Mouse (Mus musculus) lung, adult 18-20 months (tissue): ENCODE data around the gene Chmp6.

Source experiments
- DNase-seq, 2 experiments: peaks; one replicate each; pipeline ENCODE4 v3.0.0; 2022; ENCODE audit warnings: mixed read lengths in 2 of 2

The Chmp6 gene

DNA sequence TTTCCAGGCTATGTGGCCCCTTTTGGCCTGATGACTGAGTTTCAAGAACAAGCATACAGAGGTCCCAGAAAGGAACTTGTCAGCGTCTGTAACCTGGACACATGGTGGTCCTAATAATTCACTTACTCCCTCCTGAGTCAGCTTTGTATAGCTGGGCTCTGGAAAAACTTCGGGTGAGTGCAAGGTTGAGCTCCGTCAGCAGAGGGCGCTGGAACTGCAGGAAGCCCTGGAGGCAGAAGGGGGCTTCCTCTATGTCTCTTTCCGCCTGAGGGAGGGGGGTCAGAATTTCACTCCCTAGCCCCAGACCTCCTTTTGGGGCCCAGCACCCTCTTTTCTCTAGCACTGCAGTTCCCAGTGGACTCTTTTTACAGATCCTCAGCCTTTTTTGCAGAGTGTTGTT is 3.8 kb upstream of the Chmp6 start:
- peak; percentile 56 to 58 for DNase-seq

DNA sequence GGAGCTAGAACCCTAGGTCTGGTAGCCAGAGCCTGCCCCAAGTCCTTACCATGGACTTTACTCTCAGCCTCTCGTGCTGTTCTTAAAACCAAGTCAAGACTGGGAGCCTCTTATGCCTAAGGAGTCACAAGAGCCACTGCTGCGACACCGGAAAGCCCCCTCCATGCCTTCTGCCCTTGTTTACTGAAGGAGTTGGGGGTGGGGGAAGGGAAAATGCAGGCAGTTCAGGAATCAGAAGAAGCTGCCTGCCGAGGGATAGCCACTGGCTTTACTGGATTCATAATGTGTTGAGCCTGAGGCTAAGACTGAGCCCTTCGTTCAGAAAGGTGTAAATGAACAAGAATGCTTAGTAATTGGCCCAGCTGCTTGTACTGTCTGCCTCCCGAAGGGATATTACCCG is 396 bp upstream of the Chmp6 start:
- DNase-seq: no peak

DNA sequence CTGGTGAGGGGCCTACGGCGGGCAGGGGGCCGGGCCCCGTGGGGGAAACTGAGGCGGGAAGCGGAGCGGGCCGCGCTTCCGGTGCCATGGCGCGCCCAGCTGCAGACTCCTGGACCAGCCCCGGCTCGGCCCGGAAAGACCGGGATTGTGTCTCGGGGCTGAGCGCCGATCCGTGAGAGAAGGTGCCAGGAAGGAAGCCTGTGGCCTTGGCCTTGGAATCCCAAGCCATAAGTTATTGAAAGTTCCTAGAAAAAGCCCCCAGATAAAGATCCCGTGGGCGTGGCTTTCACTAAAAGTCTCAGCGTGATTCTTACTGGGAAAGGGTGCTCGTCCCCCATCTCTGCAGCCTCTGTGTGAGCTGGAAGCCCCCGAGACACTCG is 684 bp downstream of the Chmp6 start:
- no peak for DNase-seq

DNA sequence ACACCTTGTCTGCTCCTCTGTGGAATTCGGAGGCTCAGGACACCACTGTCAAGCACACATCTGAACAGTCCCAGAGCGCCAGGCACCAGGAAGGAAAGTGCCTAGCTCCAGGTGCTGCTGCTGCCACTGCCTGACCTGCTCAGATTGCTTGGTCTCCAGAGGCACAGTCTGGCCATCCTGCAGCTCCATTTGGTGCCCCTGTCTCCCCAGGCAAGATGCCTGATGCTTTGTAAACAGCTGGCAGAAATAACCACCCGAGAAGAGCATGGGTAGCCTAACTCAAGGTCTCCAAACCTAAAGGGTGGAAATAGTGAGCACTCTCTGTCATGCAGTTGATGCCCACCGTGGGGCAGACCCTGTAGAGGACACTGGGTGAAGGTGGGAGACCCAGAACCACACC is 1.1 kb downstream of the Chmp6 start:
- DNase-seq: no peak

DNA sequence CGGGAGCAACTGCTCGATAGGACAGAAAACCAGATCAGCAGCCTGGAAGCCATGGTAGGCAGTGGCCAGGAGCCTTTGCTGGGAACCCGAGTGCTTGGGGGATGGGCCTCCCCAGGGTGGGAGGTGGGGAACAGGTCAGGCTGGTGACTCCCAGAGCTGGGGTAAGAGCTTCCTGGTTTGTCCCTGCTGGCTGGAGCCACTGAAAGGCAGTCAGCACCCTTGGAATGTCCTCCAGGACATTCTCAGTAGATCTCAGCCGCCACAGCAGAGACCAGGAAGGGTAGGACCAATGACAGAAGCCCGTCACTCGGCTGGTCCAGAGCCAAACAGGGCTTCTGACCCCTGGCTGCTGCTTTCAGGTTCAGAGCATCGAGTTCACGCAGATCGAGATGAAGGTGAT is 2.4 kb downstream of the Chmp6 start:
- DNase-seq: peak in 1 of 2 experiments; percentile 54

DNA sequence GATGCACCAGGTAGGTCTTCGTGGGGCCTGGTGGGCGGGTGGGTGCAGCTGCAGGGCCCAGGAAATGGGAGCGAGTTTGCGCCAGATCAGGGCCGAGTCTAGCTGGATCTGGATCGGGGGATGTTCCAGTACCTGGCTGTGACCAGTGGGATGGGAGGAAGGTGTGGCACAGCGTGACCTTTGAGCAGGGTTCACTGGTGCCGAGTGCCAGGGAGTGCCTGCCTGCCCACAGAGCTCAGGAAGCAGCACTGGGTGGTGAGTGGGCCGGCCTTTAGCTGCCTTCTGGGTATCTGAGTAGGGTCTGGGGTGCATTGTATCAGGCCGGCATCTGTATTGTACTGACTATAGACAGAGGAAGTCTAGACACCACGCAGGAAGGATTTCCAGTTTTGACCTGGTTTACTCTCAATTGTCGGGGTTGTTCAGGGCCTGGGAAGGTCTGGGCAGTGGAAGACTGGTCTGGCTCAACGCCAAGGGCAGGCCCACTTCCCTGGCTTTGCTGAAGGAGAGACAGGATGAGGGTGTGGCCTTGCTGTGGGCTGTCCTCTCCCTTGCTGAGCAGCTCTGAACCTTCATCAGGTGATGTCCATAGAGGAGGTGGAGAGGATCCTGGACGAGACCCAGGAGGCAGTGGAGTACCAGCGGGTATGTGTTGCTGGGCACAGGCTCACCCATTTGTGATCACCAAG is 3.0 kb downstream of the Chmp6 start:
- peak; percentile 78 to 84 for DNase-seq

DNA sequence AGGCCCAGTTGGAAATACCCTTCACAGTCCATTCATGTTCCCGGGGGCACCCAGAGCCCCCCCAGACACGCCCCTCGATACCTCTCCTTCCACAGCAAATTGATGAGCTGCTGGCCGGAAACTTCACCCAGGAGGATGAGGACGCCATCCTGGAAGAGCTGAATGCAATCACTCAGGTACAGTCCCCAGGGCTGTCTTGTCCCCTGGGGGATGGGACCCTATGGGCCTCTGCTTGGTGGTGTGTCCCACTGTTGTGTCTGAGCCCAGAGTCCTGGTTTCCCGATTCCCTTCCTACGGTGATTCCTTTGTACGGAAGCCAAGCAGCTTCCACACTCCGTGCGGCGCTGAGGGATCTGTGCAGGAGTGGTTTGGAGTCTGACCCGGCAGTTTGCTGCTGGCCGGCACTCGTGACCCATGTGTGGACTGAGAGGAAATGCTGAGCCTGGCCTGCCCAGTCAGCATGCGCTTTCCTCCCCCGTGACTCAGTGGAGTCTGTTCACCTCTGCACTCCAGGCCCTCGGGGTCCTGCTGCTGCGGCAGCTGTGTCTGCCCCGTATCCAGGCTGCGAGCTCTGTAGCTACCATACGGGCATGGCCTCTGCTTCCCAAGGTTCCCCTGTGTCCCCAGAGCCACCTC is 3.7 kb downstream of the Chmp6 start:
- DNase-seq: no peak

DNA sequence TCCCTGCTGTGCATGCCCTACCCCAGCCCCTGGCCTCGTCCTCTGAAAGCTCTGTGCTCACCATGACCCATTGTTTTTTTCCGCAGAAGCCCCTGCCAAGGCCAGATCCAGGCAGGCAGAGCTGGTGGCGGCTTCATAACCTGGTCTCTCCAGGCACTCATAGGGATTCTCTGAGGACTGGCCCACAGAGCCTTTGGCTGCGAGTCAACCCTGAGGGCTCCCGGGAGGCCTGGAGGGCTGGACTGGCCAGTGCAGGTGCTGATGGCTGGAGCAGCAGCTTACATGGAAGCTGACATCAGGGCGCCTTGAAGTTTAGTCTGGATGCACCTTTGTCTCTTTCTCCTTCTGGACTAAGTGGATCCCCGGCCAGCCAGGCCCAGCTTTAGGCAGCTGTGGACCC is 5.3 kb downstream of the Chmp6 start:
- no peak for DNase-seq

DNA sequence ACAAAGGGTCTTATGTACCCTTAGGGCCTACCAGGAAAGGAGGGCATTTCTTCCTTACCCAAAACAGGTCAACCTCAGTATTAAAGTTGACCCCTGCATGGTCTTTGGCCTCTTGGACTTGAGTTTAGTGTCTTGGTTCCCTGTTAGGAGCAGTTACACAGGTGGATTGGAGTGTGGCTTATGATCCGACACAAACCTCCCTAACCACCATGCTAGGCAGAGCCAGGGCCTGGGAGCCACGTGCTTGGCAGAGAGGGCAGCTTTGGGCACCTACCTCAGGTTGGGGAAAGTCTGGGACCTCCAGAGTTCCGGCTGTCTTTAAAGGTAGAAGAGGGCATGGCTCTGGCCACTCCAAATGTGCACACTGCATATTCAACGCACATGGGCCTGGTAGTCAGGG is 6.2 kb downstream of the Chmp6 start:
- DNase-seq: no peak

DNA sequence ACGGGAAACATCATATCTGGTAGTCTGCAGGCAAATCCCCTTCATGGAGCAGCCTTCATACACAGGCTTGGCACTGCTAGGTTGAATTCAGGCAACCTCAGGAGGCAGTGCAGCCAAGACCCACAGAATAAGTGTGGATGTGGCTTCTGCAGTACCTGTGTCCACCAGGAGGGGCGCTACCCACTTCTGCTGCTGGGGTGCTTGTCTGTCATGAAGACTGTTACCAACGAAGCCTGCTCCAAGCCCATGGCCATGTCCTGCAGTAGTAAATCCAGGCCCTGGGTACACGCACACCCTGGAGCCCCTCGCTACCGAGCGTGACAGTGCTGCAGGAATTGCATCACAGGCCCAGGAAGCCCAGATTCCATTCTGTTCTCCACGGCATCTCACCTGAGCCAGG is 6.7 kb downstream of the Chmp6 start:
- DNase-seq: peak; percentile 56 to 70

DNA sequence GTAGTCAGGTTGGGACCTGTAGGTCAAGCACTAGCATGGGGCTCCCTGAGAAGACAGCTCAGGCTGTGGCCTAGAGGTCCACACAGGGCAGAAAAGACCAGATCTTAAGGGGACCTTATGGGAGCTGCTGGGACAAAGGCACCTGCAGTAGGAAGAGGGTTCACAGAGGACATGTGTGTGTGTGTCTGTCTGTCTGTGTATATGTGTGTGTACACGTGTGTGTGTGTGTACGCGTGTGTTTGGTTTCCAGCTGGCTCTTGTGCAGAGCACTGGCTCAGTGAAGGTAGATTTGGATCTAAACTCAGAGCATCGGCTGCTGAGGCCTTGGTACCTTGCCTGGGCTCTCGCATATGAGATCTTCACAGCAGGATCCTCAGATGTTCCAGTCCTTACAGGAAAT is 7.4 kb downstream of the Chmp6 start:
- DNase-seq: no peak

DNA sequence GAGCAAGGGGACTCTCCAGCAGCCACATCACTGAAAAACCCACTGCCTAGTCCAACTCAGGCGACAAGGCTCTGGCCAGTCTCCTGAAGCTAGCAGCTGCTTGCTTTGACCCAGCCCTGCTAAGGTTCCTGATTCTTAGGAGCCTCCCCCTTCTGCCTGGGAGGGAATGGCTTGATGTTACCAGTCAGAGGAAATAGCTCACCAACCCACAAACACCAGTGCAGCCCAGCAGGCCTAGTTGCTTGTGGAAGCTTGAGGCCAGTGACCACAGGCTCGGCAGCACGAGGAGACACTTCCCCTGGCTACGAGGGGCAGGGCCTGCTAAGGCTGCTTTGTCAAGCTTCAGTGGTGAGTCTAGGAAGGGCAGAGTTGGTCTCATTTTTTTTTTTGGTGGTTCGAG is 11.9 kb downstream of the Chmp6 start:
- peak; percentile 55 to 62 for DNase-seq

DNA sequence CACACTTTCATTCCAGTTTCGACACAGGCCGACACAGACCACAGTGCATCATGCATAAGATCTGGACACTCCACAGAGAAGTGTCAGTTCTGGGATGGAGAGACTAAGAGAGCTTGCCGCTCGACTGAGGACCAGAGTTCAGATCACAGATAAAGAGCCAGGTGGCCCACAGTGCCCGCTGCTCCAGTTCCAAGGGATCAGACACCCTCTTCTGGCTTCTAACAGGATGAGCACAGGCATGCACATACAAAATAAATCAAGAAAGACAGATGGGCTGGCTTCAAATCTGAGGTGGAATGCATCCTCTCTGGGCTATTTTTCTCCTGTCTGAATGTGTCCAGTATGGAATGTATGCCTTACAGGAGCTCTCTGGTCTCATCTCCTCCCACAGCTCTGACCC is 13.5 kb downstream of the Chmp6 start:
- DNase-seq: no peak

DNA sequence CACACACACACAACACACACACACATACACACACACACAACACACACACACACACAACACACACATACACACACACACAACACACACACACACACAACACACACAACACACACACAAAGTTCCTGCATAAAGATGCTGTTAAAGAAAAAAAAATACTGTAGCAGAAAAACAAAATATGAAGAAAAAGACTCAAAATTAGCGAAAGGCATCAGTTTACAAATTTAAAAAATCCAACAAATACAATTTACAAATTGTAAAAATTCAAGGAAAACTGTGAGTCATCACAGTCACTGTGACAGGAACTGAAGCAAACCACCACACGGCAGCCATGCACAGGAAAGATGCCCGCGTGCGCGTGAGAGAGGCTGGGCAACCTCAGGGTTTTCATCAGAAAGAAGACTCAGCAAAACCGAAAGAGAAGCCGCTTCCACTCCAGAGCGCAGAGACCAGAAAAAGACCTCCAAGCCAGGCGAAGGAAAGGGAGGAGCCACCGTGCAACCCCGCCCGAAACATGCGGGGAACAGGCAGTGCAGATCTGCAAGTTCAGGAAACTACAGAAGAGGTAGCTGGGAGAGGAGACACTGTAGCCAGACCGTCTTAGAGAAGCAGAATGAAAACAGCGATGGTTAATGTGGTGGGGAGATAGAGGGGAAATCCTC is 14.9 kb downstream of the Chmp6 start:
- peak; percentile 73 to 76 for DNase-seq

DNA sequence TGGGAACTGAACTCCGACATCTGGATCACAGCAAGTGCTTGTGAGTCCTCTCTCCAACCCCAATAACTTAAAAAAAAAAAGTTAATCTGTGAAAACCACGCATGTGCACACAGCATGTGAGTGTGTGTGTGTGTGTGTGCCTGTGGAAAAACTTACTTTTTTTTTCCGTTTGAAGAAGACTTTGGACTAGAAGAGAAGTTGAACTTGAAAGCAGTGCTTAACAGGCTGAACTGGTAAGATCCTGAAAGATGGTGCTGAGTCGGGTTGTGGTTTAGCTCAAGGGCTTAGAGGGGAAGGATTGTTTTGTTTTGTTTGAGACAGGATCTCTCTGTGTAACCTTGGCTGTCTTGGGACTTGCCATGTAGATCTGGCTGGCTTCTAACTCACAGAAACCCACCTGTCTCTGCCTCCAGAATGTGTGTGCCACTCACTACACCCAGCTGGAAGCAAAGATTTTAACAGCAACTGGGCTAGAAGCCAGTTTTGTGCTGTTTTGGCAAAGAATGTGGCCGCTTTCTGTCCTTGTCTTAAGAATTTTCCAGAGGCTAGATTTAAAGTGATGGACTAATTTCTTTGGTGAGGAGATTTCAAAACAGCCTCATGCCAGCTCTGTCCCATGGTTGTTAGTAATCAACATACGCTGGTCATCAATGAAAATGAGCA is 16.5 kb downstream of the Chmp6 start:
- no peak for DNase-seq

DNA sequence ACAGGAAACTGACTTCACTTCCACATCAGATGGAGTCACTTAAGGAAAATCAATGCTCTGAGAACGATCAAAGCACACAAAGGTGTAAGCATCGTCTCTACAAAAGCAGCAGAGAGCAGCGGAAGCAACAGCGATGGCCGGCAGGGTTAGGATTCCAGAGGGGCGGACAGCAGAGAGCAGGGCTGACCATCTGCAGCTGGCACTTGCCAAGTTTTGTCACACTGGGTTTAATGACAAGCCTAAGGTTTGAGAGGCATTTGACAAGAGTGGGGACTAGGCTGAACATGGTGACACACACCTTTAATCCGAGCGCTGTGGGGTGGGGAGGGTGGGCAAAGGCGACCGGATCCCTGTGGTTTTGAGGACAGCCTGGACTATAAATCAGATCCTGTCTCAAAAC is 18.6 kb downstream of the Chmp6 start:
- DNase-seq: no peak

DNA sequence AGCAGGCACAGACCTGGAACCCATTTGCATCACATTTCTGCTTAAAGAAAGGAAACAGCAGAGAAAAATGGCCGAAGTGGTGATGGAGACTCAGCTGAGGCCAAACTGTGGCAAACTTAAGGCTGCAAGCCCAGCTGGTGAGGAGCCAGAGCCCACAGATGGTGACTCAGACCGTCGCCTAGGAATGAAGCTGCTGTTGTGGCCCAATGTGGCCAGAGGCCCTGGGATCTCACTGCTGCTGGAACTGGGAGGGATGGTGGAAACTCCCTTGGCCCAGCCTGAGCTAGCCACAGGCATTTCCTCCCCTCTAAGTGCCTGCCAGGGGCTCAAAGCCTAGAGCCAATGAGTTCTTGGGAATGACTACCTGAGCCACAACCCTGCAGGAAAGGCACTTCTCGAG is 19.9 kb downstream of the Chmp6 start:
- DNase-seq: no peak

DNA sequence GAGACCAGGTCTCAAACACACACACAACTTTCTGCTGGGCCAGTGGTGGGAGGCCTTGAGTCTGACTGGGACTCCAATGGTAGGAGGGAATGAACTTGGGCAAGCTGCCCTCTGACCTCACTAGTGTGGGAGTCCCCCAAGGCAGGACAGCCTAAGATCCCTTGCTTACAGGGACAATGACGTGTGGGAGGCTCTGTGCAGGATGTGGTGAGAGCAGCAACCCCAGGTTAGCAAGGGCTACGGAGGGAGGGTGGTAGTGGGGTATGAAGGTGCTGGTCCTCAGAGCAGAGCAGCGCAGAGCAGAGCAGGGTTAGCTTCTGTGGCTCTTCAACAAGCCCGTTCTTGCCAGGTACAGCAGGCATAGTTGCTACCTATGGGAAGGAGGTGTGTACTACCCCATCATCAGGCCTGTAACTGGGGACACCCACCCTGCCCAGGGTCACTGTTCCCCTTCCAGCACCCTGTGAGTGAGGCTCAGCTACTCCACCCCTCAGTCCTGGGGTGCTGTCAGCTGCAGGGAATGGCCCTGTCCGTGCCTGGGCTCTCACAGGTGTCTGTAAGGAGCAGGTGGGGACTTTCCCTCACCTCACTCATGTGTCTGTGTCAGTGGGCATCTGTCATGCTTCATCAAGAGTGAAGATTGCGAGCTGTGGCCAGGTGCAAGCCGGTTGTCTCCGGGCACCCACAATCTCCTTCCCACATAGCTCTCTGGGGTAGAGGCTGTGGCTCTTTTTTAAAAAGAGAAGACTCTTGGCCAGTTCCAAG is 20.8 kb downstream of the Chmp6 start:
- no peak for DNase-seq

DNA sequence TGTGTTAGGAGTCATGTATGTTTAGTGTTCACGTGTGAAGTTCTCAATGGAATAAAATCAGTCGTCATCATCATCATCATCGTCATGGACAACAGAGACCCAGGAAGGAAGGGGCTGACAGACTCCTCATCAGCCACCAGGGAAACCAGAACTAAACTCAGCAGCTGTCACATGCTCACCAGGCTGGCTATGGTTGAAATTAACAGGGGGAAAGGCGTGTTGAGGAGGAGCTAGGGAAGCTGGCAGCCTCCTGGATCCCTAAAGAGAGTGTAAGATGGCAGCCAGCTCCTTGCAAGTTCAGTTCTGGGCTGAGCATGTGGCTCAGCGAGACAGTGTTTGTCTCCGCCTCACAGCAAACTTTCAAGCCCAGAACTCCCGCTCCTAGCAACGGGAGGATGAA is 21.5 kb downstream of the Chmp6 start:
- no peak for DNase-seq

DNA sequence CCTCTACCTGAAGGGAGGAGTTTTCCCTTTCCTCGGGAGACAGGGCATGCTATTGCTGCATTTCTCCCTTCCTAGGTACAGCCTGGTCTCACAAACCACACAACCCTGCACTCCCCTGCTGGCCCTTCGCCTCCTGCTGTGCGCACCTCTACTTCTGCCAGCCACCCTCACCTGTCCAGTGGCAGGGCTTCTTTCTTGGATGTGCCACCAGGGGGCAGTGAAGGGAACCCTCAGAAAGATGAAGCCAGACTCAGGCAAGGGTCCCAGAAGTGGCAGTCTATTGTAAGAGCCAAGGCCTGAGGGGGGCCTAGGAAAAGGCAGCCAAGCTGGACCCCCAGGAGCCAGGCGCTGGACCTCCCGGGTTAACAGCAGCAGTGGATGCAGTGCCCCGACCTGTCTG is 22.2 kb downstream of the Chmp6 start:
- peak; percentile 70 to 77 for DNase-seq

DNA sequence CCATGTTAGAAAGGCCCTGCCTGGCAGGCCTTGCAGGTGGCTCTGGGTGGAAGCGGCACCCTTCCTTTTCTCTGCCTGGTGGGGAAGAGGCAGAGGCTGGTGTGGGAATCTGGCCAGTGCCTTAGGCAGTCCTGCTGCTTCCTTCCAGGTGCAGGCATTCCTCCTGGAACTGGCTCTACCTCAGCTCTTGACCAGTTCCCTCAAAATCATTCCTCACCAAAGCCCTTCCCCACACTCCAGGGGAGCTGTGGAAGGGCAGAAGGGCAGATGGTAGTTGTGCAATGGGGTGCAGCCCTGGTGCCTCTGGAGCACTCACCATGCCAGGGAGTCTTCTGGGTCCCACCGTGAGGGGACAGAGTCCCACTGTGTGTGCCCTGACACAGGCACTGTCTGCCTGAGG is 23.2 kb downstream of the Chmp6 start:
- DNase-seq: no peak

DNA sequence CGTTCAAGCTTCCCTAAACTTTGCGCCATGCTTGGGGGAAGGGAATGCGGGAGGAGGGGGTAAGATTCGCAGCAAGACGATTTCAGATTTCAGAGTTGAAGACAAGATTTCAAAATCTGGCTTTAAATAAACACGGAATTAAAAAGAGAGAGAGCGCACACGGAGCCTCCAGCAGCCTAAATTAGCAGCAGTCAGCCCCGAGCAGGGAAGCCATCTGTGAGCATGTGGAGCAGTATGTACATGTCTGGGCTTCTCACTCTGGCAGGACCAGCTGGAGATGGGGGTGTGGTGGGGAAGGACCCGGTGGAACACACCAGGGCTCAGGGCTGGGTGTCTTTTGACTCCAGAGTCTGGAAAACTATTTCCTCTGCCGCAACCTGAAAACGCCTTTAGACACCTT is 24.0 kb downstream of the Chmp6 start:
- no peak for DNase-seq
